Mouse (Mus musculus) layer of hippocampus, postnatal 10 days (tissue): Measurements from ENCODE around the gene Slc17a8. TPM values are rescaled to one million over a fixed set of nuclear protein-coding genes. Genes with fewer than 3 reads are reported as not detected.

Experiments
- DNase-seq, 2 experiments: peaks; one replicate each; pipeline ENCODE4 v3.0.0; 2021; ENCODE audit warnings: low spot score in 2 of 2
- total RNA-seq, 2 experiments: library from RNA; stranded (reverse); gene quantifications; 2 replicates each; pipeline ENCODE4 v1.2.3; 2021

Gene Slc17a8
- total RNA-seq, 2 experiments from 2014 or later, result 2.9 to 3.1 TPM

GRCm38 (mm10) chr10:89531194-89531634 lies 89.8 kb downstream of the Slc17a8 start:
- DNase-seq, result no peak

- DNase-seq, result no peak
Observed at GRCm38 (mm10) chr10:89527054-89527453, 94.0 kb downstream of the Slc17a8 start.

- no peak for DNase-seq
Observed at GRCm38 (mm10) chr10:89525823-89526222, 95.2 kb downstream of the Slc17a8 start.

Other genes with a start within 250 kb of the Slc17a8 start
- 1 to 10 TPM; 4.2 to 4.8 TPM for gene Gas2l3, start 177.3 kb downstream of the Slc17a8 start, total RNA-seq
- under 1 TPM; 0.22 to 0.41 TPM for gene Nr1h4, start 87.7 kb downstream of the Slc17a8 start, total RNA-seq
- gene Scyl2, start 65.0 kb upstream of the Slc17a8 start, total RNA-seq, result 10 to 100 TPM; 30.8 to 34.4 TPM
- gene Actr6, start 111.0 kb upstream of the Slc17a8 start, total RNA-seq, result 10 to 100 TPM; 24.9 to 25.7 TPM
- 10 to 100 TPM; 81.1 to 81.4 TPM for gene Uhrf1bp1l, start 123.7 kb upstream of the Slc17a8 start, total RNA-seq